In genomic region chr4:13565436-13565835, GRCm38 (mm10) we compare ENCODE assay signal across 10 mouse cellular contexts.
DNase-seq lines count a peak whose midpoint lies in the region; ATAC-seq and TF ChIP-seq lines count a peak whose summit lies in the region.
"Had no signal": no experiment of that assay in that cellular context is flagged by ENCODE, and none has a peak within 500 bp of the region (broad histone marks: within the 10 kb centered on the region; RNA-seq: fewer than 3 reads in every experiment).

No protein-coding gene starts in this region.

- H3K4me3 ChIP-seq in intestine, embryonic 15.5 days (replicated peaks) = no peak overlapping the region
- H3K4me3 ChIP-seq in intestine, postnatal 0 days (ENCODE audit: low read depth, low read length) = no peak overlapping the region
- peak overlapping the region; percentile 37; the same call in 1 of the 2 replicates for H3K4me3 ChIP-seq in hindbrain, embryonic 10.5 days
- peak overlapping the region; percentile 29 for H3K4me3 ChIP-seq in midbrain, embryonic 15.5 days
- H3K4me3 ChIP-seq: megakaryocyte, embryonic 14.5 days had no signal

- H3K36me3 ChIP-seq in intestine, embryonic 15.5 days = no peaks in the 10 kb centered on the region
- H3K36me3 ChIP-seq in intestine, postnatal 0 days (ENCODE audit: control insufficient read depth, insufficient read depth) = no peaks in the 10 kb centered on the region
- no peaks in the 10 kb centered on the region for H3K36me3 ChIP-seq in hindbrain, embryonic 10.5 days
- H3K36me3 ChIP-seq in midbrain, embryonic 15.5 days (replicated peaks) = no peaks in the 10 kb centered on the region

- H3K4me2 ChIP-seq in intestine, embryonic 15.5 days (replicated peaks) = peak overlapping the region; percentile 42; the same call in 1 of the 2 replicates
- H3K4me2 ChIP-seq in intestine, postnatal 0 days (replicated peaks; ENCODE audit: low read depth) = no peak overlapping the region
- H3K4me2 ChIP-seq in midbrain, embryonic 15.5 days = peak overlapping the region; percentile 47

- H3K4me1 ChIP-seq in intestine, embryonic 15.5 days (replicated peaks) = no peaks in the 10 kb centered on the region
- no peaks in the 10 kb centered on the region for H3K4me1 ChIP-seq in intestine, postnatal 0 days (replicated peaks; ENCODE audit: control insufficient read depth, insufficient read depth, low read length)
- peaks cover 10% of the 10 kb centered on the region for H3K4me1 ChIP-seq in hindbrain, embryonic 10.5 days (replicated peaks)
- H3K4me1 ChIP-seq in midbrain, embryonic 15.5 days = peaks cover 10% of the 10 kb centered on the region
- H3K4me1 ChIP-seq: megakaryocyte, embryonic 14.5 days had no signal

- no peak for TF ChIP-seq CTCF in intestine, postnatal 0 days (IDR thresholded peaks at IDR 0.05; ENCODE audit: low read depth)

- 25% methylated on average over 9 of the region's 9 CpGs for WGBS in intestine, embryonic 15.5 days
- WGBS in intestine, postnatal 0 days = 23% methylated on average over 9 of the region's 9 CpGs
- WGBS in hindbrain, embryonic 10.5 days = 5% methylated on average over 9 of the region's 9 CpGs
- WGBS in midbrain, embryonic 15.5 days = 5% methylated on average over 9 of the region's 9 CpGs

- no peak overlapping the region for H3K27ac ChIP-seq in intestine, embryonic 15.5 days
- no peak overlapping the region for H3K27ac ChIP-seq in intestine, postnatal 0 days (ENCODE audit: low read depth, low read length)
- H3K27ac ChIP-seq in hindbrain, embryonic 10.5 days = no peak overlapping the region
- H3K27ac ChIP-seq in midbrain, embryonic 15.5 days = peak overlapping the region; percentile 75

- H3K9ac ChIP-seq in intestine, embryonic 15.5 days = no peak overlapping the region
- H3K9ac ChIP-seq in intestine, postnatal 0 days (ENCODE audit: low read depth, low read length) = no peak overlapping the region
- H3K9ac ChIP-seq in midbrain, embryonic 15.5 days = no peak overlapping the region

- H3K27me3 ChIP-seq in intestine, embryonic 15.5 days (replicated peaks) = no peaks in the 10 kb centered on the region
- no peaks in the 10 kb centered on the region for H3K27me3 ChIP-seq in intestine, postnatal 0 days (replicated peaks; ENCODE audit: control insufficient read depth, insufficient read depth, low read length)
- peaks cover 20% of the 10 kb centered on the region; the same call in 1 of the 2 replicates for H3K27me3 ChIP-seq in hindbrain, embryonic 10.5 days (ENCODE audit: insufficient read depth, poor library complexity, severe bottlenecking)
- no peaks in the 10 kb centered on the region for H3K27me3 ChIP-seq in midbrain, embryonic 15.5 days (replicated peaks)
- H3K27me3 ChIP-seq: megakaryocyte, embryonic 14.5 days had no signal

- ATAC-seq in intestine, embryonic 15.5 days = no peak
- no peak for ATAC-seq in intestine, postnatal 0 days
- peak; percentile 89 for ATAC-seq in midbrain, embryonic 15.5 days (replicated peaks)

- DNase-seq in adrenal gland, postnatal 10 days = peak; percentile 38
- peak; percentile 14 for DNase-seq in hindbrain, embryonic 10.5 days (ENCODE audit: low spot score)
- no peak for DNase-seq in left cerebral cortex, adult 11 months (ENCODE audit: low spot score)
- DNase-seq in layer of hippocampus, postnatal 25 days (ENCODE audit: extremely low spot score in 1 of 2, low spot score in 1 of 2) = no peak
- DNase-seq in thymus, postnatal 14 days = no peak
- DNase-seq: right cerebral cortex, postnatal 14 days had no signal

- no peaks in the 10 kb centered on the region for H3K9me3 ChIP-seq in intestine, embryonic 15.5 days
- H3K9me3 ChIP-seq in intestine, postnatal 0 days (ENCODE audit: control insufficient read depth) = no peaks in the 10 kb centered on the region
- 0 out of 2 replicates have a peak, but pooled peaks cover 4% of the 10 kb centered on the region for H3K9me3 ChIP-seq in hindbrain, embryonic 10.5 days
- H3K9me3 ChIP-seq in midbrain, embryonic 15.5 days = no peaks in the 10 kb centered on the region

Comparison
In these comparisons a context has a peak if more than half of its experiments do, and no peak if none do; other contexts are left out.
1. H3K4me3 ChIP-seq: peak in hindbrain, embryonic 10.5 days (single experiment) and midbrain, embryonic 15.5 days (single experiment); none in intestine, embryonic 15.5 days (single experiment) and intestine, postnatal 0 days (single experiment).
2. DNase-seq: peak in adrenal gland, postnatal 10 days (single experiment) and hindbrain, embryonic 10.5 days (single experiment); none in left cerebral cortex, adult 11 months (single experiment), layer of hippocampus, postnatal 25 days (0 of 2) and thymus, postnatal 14 days (single experiment).